Mouse (Mus musculus) retina, postnatal 7 days (tissue): ENCODE data around the gene Zfr.
A peak's percentile ranks its signal among the peaks of the same experiment; 100 is the strongest.

Source experiments
- DNase-seq: peaks from one replicate; pipeline ENCODE4 v3.0.0-alpha.2; 2012; ENCODE audit warnings: low read depth, low spot score

Zfr gene

DNA sequence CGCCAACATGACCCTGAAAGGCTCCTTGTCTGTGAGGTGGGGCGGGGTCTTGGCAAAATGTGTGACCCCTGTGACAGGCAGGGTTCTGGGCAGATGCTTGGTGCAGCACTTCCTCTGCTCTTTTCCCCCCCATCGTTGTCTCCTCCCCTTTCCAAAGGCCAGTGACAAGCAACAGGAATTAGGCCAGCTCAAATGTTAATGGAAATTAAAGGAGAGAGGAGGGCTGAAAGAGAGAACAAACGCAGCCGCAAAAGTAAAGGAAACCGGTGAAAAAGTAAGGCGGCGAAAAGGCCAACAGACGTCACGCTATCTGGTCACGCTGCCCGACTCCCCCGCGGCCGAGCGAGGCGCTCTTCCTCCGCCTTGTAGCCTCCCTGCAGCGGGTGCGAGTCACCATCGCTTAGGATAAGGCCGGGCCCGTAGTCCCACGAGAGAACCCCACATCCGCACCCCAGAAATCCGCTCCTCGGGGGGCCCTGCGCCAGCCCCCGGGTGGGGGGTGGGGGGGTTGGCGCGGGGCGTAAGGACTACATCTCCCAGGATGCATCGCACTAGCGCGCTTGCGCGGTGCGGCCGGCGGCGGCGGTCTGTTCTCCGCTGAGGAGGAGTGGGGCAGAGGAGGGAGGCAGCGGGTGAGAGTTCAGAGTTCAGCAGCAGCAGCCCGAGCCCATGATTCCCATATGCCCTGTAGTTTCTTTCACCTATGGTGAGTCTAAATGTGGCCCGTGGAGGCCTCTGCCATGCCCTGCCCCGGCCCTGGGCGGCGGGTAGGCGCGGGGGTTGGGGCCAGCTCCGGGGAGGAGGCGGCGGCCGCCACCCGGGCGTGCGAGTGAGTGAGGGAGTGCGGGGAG lies at the start of gene Zfr:
Gene Zfr, plus strand, starts transcription at position 590 of the 851 bp plus-strand sequence.
- DNase-seq: peak; percentile 82

GRCm38 (mm10) chr15:12067971-12068370 lies 49.7 kb upstream of the Zfr start:
- DNase-seq: no peak

DNA sequence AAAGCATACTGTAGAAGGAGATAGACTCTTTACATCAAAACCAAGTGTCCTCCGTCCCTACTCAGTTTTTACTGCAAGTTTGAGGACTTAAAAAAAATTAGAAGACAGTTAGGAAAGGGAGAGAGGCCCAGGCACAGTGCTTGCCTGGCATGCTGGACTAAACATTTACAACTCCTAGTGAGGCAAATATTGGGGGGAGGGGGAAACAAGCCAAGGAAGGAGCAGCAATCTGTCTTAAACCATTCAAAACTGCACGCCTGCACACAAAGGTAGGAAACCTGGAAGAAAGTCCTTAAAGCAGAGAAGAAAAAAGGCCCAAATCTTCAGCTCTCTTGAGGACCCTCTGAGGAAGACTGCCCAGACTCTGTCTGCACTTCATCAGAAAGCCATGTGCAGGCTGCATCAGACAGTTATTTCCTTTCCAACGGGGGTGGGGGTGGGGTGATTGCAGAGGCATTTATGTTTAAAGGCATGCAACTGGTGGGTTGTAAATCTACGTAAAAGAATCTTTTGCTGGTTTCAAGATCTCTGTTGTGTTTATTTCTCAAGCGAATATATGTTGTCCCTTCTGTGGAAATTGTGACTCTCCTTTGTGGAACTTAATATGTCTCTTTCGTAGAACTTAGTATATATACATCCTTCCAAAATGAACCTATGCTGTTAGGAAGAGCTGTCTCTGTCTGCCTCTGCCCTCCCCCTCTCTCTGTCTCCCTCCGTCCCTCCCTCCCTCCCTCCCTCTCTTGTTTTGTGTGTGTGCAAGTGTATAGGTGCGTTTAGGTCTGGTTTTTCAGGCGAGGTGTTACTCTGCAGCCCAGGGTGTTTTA lies 49.0 kb upstream of the Zfr start:
- no peak for DNase-seq

DNA sequence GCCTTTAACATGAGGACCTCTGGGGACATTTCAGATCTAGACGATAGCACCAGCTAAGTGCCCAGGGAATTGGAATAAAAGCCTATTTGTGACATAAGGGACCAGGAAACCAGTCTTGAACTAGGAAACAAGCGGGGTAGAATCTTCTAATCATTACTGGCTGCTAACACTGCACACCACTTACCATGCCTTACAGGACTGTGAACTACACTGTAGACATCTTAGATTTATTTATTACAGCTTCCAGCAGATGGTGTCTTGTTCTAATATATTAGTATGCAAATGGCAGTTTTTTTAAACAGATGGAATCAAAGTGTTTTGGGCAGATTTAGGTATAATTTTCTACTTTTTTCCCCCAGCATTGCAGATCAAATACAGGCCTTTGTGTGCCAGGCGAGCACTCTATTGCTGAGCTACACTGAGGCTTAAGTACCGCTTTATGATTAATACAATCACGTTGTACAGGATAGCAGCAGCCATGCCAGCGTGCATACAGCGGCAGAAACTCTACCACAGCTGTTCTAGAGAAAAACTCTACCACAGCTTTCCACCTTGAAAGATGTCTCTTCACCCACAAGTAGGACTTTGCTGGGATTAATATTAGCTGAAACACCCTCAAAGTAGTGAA lies 44.8 kb upstream of the Zfr start:
- DNase-seq: no peak

DNA sequence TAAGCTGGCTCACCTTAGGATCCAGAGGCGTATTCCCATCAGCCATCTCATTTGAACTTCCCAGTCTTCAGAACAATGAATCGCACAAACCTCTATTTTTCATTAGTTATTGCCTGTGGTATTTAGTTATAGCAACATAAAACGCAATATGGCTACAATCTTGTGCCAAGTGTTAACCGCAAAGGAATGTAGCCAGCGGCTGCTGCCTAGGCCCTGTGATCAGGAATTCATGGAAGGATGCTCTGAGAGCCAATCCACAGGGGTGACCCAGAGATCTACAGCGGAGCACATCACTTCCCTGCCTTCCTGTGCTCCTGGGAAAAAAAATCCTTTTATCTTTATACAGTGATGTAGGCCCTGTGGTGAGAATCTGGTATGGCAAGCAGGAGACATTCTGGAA lies 43.2 kb upstream of the Zfr start:
- no peak for DNase-seq

- DNase-seq: no peak
Observed at GRCm38 (mm10) chr15:12082344-12082743, 35.3 kb upstream of the Zfr start.

- no peak for DNase-seq
Observed at GRCm38 (mm10) chr15:12084164-12084563, 33.5 kb upstream of the Zfr start.

- peak; percentile 21 for DNase-seq
Observed at GRCm38 (mm10) chr15:12084859-12085258, 32.8 kb upstream of the Zfr start.

DNA sequence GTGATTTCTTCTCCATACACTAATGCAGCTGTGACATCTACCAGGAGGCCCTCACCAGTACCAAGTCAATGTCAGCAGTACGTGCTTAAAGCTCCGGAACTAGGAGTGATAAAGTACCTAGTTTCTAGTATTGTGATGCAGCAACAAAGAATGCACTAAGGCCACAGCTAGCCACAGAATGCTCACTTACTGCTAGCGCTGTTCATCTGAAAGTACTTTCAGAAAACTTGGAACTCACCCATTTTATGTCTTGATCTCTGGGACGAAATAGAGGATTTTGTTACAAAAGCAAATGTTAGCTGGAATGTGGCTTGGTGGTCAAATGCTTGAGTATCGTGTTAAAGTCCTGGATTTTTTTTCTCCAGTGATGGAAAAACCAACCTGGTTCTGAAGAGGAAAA lies 30.0 kb upstream of the Zfr start:
- no peak for DNase-seq

DNA sequence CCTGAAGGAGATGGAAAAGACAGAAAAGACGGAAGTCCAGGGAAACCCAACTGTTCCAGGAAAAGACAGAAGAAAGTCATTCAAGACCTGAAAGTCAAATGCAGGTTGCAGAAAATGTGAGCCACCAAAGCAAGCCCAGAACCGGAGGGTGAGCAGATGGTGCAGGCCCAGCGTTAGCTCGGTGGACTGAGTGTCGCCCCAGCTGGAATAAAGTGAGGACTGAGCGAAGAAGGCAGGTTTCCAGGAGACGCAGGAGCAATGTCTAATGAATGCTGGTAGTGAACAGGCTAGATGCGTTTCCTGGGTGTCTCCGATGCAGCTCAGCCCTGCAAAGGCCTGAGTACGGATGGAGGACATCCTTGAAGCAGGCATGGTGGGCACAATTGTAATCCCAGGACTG lies 29.5 kb upstream of the Zfr start:
- no peak for DNase-seq

GRCm38 (mm10) chr15:12090087-12090486 lies 27.5 kb upstream of the Zfr start:
- no peak for DNase-seq

DNA sequence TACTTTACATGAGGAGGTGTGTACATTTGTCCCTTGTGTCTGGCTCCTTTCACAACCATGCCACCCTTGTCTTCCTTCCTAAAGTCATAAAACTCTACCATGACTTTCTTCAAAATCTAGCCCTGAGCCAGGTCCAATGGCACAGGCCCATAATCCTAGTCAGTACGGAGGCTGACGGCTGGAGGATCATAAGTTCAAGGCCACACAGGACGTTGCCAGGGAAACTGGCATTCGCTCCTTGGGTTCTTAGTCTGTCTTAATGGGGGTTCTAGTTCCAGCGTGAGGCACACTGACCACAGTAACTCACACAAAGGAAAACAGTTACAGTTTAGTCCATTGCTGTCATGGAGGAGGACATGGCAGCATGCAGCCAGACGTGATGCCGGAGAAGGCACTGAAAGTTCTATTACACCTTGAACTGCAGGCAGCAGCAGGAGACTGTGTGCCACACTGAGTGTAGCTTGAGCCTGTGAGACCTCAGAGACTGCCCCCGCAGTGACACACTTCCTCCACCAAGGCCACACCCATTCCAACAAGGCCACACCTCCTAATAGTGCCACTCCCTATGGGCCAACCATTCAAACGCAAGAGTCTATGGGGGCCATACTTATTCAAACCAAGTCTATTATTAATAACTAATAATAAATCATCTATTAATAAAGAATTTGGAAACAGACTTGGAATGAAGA lies 26.5 kb upstream of the Zfr start:
- DNase-seq: no peak

DNA sequence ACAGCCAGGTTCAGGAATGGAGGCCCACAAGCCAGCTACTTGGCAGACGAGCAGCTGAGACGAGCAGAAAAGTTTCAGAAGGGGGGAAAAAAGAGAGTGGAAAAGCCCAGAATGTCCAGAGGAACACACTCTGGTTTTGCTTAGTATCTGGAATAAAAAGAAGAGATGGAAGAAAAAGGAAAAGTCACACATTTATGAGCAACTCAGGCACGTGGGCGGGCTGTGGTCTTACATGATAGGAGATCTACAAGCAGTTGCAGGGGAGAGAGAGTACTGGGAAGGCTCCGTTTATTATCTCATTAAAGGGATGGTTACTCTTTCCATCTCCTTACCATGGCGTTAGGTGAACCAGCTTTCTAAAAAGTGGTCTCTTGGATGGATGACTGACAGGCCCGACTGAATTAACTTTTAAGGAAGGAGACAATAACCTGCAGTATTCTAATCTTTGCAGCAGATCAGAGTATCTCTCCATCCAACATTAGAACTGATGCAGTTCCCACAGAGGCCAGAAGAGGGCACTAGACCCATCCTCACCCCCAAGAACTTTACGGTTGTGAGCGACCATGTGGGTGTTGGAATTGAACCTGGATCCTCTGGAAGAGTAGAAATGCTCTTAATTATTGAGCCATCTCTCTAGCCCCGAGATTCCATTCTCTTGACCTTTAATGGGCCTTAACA lies 25.7 kb upstream of the Zfr start:
- no peak for DNase-seq

- no peak for DNase-seq
Observed at GRCm38 (mm10) chr15:12093026-12093960, 24.3 kb upstream of the Zfr start.

DNA sequence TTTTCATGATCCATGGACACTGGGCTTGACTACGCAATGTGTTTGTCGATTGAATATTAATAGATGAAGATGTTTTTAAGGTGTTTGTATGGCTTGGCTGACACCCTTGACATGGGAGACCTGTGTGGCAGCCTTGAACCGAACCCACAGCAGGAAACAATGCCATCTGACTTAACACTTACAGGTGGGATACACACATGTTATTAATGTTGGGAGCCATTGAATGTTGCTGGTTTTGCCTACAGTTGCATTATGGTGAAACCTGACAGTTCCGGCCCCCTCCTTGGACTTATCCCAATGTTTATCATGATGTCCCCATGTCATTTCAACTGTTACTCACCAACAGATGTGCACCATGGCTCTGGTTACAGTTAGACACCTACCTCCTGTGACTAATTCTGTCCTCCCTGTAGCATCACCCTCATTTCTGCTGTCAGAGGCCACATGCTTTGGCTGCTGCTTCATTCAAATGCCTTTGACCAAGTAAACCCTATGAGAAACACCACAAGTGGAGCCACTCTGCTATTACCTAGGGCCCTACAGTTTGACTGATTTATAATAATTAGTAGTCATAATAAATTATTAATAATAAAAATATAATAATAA lies 23.6 kb upstream of the Zfr start:
- DNase-seq: no peak

- DNase-seq: no peak
Observed at GRCm38 (mm10) chr15:12096447-12096846, 21.2 kb upstream of the Zfr start.

- DNase-seq: no peak
Observed at GRCm38 (mm10) chr15:12097344-12097743, 20.3 kb upstream of the Zfr start.

DNA sequence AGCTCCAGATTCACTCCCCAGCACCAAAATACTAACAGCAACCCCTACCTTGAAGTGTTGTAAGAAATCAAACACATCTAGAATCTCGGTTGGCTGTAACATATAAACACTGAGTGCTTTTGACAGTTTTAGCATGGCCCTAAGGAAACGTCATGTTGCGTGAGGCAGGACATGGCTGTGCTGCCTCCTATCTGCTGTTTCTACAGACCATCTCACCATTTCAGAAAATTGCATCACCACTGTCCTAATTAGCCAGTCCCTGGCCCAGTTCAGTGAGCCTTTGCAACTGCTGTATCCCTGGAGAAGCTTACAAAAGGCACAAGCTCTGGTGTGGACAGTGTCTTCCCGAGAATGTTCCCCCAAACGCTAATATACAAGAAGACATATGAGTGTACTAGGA lies 16.7 kb upstream of the Zfr start:
- no peak for DNase-seq

DNA sequence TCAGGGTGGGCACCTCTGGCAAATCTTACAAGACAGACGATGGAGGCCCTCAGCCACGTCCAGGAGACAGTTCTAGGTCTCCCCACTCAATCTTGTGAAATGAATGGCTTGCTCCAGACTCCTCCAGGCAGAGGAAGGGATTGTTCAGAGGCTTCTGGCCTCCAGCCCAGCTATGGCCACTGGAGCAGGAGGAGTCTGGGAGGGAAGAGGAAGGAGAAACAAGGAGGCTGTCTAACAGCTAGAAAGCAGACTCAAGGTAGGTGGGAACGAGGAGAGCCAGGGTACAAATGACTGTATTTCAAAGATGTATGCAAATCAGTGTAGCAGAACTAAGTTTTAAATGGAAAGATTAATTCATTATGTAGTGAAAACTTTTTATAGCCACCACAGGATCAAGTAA lies 13.9 kb upstream of the Zfr start:
- DNase-seq: no peak

DNA sequence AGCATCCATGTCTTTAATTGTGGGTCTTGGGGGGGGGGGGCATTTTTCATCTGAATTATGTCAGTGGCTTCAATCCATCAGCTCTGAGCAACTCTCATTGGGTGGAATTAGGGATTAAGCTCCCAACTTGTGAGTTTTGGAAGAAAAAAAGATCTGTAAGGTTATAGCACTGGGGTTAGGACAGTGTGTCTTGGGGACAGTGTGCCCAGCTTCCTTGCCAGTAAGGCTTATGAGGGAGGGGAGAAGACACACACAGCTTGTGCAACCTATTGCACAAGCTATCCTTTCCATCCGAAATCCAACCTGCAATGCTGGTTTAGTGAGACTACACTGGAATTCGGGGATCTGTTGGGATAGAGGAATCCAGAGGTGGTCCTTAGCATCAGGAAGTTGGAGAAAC lies 12.8 kb upstream of the Zfr start:
- DNase-seq: no peak
